Mouse (Mus musculus) bone marrow macrophage, adult 2 months (primary cell): ENCODE results near the gene Dact3. TPM values are rescaled to one million over a fixed set of nuclear protein-coding genes. Genes with fewer than 3 reads are reported as not detected.
A peak's percentile ranks its signal among the peaks of the same experiment; 100 is the strongest.

ENCODE experiments used
- H3K27ac ChIP-seq: 2 replicates; pipeline ENCODE4 v1.5.1; 2012; ENCODE audit warnings: low read depth, low read length; ENCODE audit not compliant: insufficient read depth
- H3K4me1 ChIP-seq: 2 replicates; pipeline ENCODE4 v1.6.1; 2012; ENCODE audit warnings: low read length; ENCODE audit not compliant: control insufficient read depth, insufficient read depth
- H3K4me3 ChIP-seq: 2 replicates; pipeline ENCODE4 v1.5.1; 2012; ENCODE audit warnings: mild to moderate bottlenecking, low read length, moderate library complexity; ENCODE audit not compliant: insufficient read depth
- CTCF ChIP-seq: IDR thresholded peaks from 2 replicates; pipeline ENCODE4 v1.5.1; 2012; ENCODE audit warnings: low read depth, mild to moderate bottlenecking, low read length, moderate library complexity
- POLR2A ChIP-seq: IDR thresholded peaks from 2 replicates; pipeline ENCODE4 v1.6.1; 2012; ENCODE audit warnings: mild to moderate bottlenecking, low read depth, low read length, borderline replicate concordance
- polyA plus RNA-seq: library from polyadenylated mRNA; stranded (reverse); fragments of >200 nt; gene quantifications from 2 replicates; pipeline ENCODE4 v1.2.4, GENCODE M21; 2012; ENCODE audit not compliant: missing spikeins, insufficient read depth, insufficient read length

Gene Dact3
- polyA plus RNA-seq, 1 experiment, result 1.3 TPM

DNA sequence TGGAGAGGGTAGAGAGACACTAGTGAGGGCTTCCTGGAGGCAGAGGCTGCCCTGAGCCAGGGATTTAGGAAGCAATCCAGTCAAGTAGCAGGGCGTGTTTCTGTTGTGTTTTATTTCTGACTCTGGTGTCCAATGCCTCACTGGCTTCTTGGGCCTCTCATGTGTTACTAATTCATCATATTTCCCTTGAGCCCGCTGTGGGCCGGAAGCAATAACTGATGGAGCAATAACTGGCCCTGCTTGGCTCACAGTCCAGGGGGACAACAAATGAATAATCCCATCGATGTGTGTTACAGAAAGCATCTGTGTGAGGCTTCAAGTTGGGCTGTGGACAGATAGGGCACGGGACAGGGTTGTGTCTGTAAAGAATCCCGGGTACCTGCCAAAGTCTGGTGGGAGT, 37.2 kb downstream of the Dact3 start:
- Histone ChIP-seq H3K4me1 (peaks cover 30% of the 10 kb centered on the region), H3K27ac (no peak overlapping the region), H3K4me3 (no peak overlapping the region)
- TF ChIP-seq CTCF (no peak), POLR2A (no peak)

DNA sequence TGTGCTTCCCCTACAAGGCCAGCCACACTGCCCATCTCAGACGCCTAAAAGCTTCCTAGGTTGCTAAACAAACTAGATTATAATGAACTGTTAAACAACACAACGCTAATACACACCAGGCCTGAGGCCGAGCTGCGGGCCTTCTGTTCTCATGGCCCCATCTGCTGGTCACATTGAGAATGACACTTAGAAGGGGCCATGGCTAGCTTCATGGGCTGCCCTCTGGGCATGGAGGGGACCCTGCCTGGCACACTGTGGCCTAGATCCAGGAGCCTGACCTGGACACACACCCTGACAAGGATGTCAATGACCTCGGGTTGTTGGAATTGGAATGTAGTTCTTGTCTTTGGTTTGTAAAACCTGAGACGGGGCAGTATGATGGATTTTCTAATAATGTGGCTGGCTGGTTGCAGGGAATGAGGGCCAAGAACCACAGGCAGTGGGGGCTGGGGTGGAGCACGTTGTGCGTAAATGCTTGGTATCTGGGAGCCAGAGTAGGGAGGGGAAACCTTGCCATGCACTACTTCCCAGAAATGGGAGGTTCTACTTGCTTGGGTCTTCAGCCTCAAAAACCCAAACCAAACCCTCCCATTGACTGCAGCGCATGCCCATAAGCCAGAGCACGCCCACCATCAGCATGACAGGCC, 38.8 kb downstream of the Dact3 start:
- TF ChIP-seq CTCF, result peak; percentile 85
- no peak for TF ChIP-seq POLR2A
- H3K4me1 ChIP-seq, result peaks cover 17% of the 10 kb centered on the region
- no peak overlapping the region for H3K27ac ChIP-seq
- no peak overlapping the region for H3K4me3 ChIP-seq

DNA sequence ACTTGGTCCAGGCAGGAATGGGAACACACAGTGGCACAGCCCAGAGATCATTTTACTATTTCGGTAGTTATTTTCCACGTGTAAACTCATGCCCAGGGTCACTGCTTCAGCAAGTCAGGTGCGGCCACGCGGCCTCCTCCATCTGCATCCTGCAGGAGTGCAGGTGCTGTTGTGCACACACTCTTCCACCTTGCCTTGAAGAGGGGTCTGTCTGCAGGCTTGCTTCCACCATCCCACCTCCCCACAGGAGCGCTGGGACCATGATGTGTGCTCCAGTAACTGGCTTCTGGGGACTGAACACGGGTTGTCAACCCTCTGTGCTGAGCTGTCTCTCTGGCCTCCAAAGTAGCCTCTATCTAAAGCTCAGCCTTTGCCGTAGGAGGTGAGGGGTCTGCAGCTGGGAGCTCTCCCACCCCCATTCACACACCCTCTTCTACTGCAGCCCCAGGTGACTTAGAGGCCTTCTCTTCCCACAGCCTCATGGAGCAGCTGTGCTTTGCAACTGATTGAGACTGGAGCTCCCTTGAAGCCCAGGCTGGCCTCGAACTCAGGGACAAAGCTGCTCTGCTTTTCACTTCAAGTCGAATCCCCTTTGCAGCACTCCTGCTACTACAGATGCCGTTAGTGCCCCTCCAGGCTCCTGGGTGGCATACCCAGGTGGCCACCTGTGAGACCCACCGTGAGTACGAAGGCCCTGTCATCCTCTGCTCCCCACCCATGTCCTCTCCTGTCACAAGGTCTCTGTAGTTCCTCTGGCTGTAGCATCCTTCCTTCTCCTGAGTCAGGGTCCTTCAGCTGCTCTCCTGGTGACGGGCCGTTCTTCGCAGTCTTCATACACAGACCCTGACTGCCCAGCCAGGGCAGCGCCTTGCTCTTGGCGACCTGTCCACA, 39.6 kb downstream of the Dact3 start:
- TF ChIP-seq POLR2A (no peak), CTCF (no peak)
- H3K27ac ChIP-seq, result no peak overlapping the region
- peaks cover 10% of the 10 kb centered on the region for H3K4me1 ChIP-seq
- no peak overlapping the region for H3K4me3 ChIP-seq

DNA sequence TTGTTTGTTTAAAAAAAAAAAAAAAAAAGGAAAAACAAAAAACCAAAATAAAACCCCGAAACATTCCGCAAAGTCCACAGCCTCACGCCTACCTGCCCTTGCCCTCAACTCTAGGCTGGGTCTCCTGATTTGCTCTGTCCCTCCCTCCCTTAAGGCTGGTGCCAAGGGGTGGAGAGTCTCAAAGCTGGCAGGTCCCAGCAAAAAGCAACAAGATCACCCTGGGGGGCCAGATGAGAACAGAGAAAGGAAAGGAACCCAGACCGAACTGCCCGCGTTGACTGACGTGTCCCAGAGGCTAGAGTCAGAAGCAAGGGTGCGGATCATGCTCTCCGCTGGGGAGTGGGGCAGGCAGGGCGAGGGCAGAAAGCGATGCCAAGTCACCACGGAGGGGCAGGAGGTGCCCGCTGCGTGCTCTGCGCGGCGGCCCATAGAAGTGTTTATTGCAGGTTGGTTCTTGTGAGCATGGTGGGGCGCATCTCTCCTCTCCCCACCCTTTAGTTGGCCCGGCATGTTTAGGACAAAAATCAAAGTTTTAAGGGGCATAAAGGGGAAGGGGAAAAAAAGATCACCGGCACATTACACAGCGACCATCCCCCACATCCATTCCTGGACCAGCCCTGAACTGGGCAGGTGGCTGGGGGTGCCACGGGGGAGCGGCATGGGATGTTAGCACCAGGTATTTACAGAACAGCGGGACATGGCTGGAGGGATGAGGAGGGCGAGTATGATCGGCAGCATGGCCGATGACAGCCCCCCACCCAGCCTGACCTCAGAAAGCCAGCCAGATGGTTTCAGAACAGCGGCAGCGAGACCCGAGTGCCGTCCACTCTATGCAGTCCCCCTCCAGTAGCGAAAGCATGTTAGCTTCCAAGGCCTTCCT, 40.6 kb downstream of the Dact3 start:
- Histone ChIP-seq H3K27ac (no peak overlapping the region), H3K4me1 (peaks cover 4% of the 10 kb centered on the region; the same call in 1 of the 2 replicates), H3K4me3 (no peak overlapping the region)
- no peak for TF ChIP-seq POLR2A
- no peak for TF ChIP-seq CTCF

DNA sequence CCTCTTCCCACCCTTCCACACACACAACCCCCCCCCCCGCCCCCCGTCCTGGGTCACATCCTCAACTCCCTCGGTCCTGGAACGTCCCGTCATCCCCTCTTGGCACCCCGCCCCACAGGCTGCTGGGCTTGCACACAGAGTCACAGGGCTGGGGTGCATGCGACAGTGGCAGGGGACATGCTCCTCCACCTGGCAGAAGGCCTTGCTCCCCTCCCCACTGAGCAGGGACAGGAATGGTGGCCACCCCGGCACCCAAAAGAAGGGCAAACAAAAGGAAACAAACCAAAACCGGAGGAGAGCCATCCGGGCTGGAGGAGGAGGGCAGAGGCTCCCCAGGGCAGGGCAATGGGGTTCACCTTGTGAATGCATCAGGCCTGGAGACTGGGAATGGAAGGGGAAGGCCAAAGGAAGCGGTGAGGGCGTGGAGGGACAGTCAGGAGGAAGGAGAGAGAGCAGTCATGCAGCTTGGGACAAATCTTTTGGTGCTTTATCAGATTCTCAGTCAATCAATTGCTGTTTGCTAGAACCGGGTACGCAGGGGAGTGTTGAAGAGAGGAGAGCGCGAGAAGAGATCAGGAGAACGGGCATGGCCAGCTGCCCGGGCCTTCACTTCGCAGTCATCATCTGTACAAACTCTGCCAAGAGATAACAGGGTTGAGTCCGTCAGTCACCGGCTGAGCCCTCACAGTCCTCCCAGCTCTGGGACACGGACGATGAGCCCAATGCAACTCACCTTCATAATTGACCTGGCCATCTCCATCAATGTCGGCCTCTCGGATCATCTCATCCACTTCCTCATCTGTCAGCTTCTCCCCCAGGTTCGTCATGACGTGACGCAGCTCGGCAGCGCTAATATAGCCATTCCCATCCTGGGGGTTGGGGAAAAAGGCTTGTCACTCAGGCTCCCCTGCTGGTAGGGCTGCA, 41.5 kb downstream of the Dact3 start:
- H3K4me1 ChIP-seq, result peaks cover 7% of the 10 kb centered on the region; the same call in 1 of the 2 replicates
- no peak for TF ChIP-seq POLR2A
- TF ChIP-seq CTCF, result no peak
- H3K27ac ChIP-seq, result no peak overlapping the region
- H3K4me3 ChIP-seq, result no peak overlapping the region

DNA sequence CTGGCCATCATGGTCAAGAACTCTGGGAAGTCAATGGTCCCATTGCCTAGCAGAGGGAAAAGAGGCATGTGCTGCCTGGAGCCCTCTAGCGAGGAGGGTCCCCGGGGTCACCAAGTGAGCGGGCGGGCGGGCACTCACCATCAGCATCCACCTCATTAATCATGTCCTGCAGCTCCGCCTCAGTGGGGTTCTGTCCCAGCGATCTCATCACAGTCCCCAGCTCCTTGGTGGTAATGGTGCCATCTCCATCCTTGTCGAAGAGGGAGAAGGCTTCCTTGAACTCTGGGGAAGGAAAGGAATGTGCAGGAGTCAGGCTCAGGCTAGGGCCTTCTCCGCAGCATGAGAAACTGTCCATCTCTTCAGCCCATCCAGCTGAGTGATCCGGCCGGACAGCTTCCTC, 42.3 kb downstream of the Dact3 start:
- Histone ChIP-seq H3K4me3 (no peak overlapping the region), H3K4me1 (peaks cover 6% of the 10 kb centered on the region; the same call in 1 of the 2 replicates), H3K27ac (no peak overlapping the region)
- no peak for TF ChIP-seq POLR2A
- TF ChIP-seq CTCF, result no peak

DNA sequence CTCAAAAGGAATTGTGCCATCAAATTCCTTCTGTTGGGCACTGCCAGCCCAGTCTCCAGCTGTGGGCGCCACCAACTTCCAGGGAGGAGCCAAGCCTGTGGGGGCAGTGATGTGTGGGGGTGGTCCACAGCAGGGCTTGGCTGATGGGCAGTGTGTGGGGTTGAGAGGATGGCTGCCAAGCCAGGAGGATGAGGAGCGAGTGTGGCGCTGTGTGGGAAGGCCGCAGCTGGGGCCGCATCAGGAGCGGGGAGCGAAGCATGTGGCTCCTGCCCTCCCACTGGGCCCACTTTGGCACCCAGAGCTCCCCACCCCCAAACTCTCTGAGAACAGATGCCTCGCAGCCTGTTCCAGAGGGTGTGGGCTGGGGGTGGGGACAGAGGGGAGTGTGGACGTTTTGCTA, 42.9 kb downstream of the Dact3 start:
- Histone ChIP-seq H3K4me3 (no peak overlapping the region), H3K27ac (no peak overlapping the region), H3K4me1 (peaks cover 7% of the 10 kb centered on the region; the same call in 1 of the 2 replicates)
- no peak for TF ChIP-seq CTCF
- no peak for TF ChIP-seq POLR2A

DNA sequence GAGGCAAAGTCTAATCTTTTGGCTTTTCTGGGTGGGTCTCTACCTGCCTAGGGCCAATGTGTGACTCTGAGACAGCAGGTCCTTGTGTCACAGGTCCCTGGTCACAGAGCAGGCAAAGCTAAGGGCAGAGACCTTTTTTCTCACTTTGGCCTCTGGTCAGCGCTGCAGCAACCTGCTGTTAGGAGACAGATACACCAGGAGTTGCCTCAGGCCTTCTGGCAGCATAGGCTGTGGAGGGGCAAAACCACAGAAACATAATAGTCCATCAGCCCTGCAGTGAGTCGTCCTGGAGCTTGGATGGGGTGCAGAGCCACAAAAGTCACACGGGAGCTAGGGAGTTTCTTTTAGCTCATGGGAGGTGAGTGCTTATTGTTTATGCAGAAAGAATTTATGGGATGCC, 43.6 kb downstream of the Dact3 start:
- no peak overlapping the region for H3K27ac ChIP-seq
- H3K4me3 ChIP-seq, result no peak overlapping the region
- no peak for TF ChIP-seq CTCF
- TF ChIP-seq POLR2A, result no peak
- peaks cover 5% of the 10 kb centered on the region; the same call in 1 of the 2 replicates for H3K4me1 ChIP-seq
